Mouse (Mus musculus) embryo, embryonic 9.5 days (tissue): ENCODE results near the gene Cdkl3.
"Not testable (repeated sequence)": the region's sequence is repeated elsewhere in the genome, so short reads cannot be mapped to it uniquely, and the experiment has no call there.

Experiments
- DNase-seq: peaks from one replicate; pipeline ENCODE4 v3.0.0-alpha.2; 2017; ENCODE audit errors: extremely low spot score

The Cdkl3 gene

DNA sequence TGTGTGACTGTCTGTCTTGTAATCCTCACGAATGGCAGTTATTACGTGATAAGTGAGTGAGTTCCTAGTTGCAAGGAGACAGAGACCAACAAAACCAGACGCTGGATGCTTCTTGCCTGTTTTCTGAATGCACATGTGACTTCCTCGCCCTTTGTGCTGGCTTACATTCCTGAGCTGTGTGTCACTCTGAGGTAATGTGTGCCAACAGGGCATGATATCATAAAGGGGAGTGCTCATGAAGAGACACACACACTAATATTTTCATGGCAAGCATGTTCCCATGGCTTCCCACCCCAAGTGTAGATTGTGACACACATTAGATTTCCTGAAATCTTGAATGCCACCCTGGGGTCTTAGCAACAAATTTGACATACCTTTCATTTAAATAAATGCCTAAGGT, 73.9 kb downstream of the Cdkl3 start:
- no peak for DNase-seq

- peak; percentile 31 for DNase-seq
These were observed 76.0 kb downstream of the Cdkl3 start for GRCm38 (mm10) chr11:52079978-52080377.

DNA sequence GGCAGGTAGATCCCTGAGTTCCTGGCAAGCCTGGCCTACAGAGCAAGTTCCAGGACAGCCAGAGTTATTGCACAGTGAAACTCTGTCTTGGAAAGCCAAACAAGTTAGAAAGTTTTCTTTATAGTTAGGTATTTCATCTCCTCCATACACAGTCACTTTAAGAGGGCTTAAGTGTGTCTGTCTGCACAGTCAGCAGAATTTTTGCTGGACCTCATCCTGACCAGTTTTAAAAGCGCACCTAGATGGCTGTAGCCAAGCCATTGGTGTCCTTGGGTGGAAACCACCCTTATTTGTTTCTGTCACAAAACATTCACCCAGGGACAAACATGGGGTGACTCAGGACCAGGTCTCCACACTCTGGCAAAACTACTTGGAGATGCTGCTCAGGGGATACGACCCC, 76.6 kb downstream of the Cdkl3 start:
- no peak for DNase-seq

- no peak for DNase-seq
These were observed 81.8 kb downstream of the Cdkl3 start for GRCm38 (mm10) chr11:52085857-52086203.

DNA sequence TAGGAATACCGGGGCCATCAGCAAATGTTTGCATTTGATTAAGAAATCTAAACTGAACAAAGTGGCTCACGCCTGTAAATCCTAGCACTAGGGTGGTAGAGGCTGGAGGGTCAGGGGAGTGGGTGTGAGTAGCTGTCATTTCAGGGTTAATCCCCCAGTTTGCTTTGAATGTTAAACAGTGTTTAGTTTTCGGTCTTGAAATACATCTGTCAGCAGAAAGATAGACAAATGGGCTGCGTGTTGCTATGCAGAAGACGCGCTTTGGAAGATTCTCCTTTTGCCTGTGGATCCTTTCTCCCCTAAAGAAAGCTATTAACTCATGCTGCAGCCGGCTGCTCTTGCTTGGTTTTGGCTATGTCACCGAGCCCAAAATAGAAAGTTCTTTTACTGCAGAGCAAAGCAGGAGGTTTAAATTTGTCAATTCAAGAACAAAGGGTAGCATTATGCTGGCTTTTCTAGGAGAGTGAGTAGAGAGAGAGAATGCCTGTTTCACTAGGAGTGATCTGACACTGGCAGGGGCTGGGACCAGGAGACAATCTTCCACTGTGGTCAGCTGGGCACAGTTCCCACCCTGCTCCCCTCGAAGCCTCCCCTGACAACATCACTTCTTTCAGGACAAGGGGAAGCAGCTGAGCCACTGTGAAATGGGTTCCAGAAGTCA, 82.3 kb downstream of the Cdkl3 start:
- no peak for DNase-seq

- DNase-seq = no peak
These were observed 85.3 kb downstream of the Cdkl3 start for GRCm38 (mm10) chr11:52089291-52089690.

GRCm38 (mm10) chr11:52091261-52091660, 87.2 kb downstream of the Cdkl3 start:
- no peak for DNase-seq

- no peak for DNase-seq
These were observed 90.5 kb downstream of the Cdkl3 start for GRCm38 (mm10) chr11:52094568-52094967.

DNA sequence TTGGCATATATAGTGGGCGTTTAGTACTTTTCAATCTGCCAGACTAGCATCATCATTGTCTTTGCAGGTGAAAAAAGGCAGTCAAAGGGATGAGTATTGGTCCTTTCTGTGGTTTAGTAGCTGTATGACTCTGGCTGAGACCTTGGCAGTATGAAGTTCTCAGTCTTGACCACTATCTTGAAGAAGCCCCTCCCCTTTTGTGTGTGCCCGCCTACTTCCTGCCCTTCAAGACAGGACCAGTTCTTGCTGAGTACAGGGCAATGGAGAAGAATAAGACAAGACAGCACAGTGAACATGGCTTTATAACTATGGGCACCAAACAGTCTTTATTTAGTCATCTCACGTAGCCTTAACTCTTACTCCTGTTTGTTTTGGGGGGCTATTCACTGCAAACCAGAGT, 93.0 kb downstream of the Cdkl3 start:
- DNase-seq = no peak

GRCm38 (mm10) chr11:52097596-52097995, 93.6 kb downstream of the Cdkl3 start:
- DNase-seq = no peak

GRCm38 (mm10) chr11:52098398-52098946, 94.5 kb downstream of the Cdkl3 start, which contains the start of gene Ppp2ca:
TSS of gene Ppp2ca (plus strand) at chr11:52098681.
- peak; percentile 98 for DNase-seq

GRCm38 (mm10) chr11:52099031-52099761, 95.2 kb downstream of the Cdkl3 start:
- peak; percentile 82 for DNase-seq

DNA sequence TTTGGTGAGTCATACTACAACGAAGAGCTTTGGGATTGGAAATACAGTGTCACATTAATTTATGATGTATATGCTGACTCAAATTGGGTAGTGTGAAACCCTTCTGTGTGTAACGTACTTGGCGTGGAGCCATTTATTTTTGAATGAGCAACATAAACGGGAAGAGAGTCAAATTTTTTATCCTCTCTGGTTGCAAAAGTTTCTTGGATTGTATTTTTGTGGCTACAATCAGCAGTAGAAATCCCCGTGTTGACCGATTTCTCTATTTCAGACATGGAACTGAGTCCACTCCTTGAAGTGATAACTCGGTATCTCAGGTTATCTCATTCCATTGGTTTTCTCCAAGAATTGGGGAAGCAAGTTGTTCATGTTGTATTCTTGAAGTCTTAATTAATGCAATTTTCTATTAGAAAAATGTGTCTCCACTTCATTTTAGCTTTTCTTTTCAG, 95.8 kb downstream of the Cdkl3 start:
- no peak for DNase-seq

DNA sequence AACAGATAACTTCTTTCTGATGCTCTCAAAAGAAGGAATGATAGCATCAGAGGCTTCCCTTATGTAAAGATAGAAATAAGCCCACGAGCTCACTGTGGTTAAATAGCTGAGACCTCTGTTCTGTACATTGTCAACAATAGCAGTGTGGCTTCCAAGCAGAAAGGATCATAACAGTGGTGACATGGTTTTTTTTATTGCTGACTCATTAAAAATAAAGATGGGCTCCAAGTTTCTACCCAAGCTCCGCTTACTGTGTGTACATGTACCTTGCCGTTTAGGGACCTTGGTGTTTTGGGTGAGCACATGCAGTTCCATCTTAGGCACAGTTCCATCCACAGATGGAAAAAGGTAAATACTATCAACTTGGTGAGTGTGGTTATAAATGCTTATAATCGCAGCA, 99.0 kb downstream of the Cdkl3 start:
- no peak for DNase-seq

GRCm38 (mm10) chr11:52105503-52105902, 101.5 kb downstream of the Cdkl3 start:
- no peak for DNase-seq

DNA sequence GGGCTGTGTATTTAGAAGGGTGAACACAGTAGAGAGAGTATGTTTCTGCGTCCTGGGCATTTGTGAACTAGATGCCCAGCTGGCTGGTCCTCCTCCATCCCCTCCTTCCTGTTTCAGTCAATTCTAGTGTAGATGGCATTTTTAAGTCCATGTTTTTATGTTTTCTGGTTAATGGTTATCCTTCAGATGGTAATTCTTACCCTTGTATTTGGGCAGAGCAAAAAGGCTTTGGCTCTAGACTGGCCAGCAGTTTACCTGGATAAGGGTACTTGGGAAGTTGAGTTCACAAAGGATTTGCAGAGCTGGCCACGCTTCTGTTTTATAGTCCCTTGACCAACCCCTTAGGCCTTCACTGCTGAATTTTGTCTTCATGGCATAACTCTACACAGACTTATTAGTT, 102.0 kb downstream of the Cdkl3 start:
- DNase-seq = no peak

DNA sequence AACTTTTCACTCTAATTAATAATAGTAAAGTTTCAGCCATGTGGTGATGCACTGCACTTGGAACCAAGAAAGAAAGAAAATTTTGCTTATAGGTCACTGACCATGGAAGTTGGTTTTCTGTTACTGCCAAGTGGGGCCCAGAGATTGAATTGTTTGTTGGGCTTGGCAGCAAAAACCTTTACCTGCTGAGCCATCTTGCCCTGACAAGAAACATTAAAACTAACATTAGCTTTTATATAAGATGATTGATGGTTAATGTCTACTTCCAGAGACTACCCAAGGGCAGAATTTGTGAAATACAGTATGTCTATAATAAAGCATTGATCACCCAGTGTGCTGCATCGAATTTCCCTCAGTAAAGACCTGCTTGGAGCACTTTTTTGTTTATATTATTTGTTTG, 102.4 kb downstream of the Cdkl3 start:
- DNase-seq = no peak

DNA sequence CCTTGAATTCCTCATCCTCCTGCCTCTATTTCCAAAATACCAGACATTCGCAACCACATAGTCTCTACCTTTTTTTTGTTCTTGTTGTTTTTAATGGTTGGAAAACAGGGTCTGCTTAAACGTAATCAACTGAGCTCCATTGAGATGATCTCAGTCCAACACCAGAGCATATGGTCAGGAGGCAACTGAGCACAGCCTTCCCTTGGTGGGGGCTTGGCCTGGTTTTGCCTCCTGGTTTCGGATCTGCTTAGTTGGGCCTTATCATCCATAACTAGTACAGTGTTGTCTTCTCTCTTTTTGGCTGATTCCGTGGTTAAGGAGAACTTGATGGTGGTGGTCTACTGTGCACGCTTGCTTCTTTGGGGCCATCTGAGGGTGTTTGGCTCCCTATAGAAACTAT, 104.8 kb downstream of the Cdkl3 start:
- DNase-seq = no peak

DNA sequence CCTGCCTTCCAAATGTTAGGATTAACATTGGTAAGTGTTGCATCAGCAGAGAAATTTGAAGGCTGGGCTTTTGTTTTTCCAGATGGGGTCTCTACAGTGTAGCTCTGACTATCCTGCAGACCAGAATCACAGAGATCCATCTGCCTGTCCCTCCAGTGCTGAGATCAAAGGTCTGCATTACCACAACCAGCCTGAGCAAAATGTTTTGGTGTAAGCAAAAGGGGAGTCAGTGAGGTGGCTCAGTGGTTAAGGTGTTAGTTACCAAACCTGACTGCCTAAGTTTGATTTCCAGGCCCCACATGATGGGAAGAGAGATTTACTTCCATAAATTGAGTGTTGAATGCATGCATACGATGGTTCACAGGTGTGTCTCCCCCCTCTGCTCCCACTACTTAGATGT, 105.4 kb downstream of the Cdkl3 start:
- no peak for DNase-seq

GRCm38 (mm10) chr11:52115479-52115878, 111.5 kb downstream of the Cdkl3 start:
- no peak for DNase-seq

- not testable (repeated sequence) for DNase-seq
These were observed 112.1 kb downstream of the Cdkl3 start for GRCm38 (mm10) chr11:52116117-52116516.

- DNase-seq = no peak
These were observed 113.1 kb downstream of the Cdkl3 start for GRCm38 (mm10) chr11:52117156-52117555.

DNA sequence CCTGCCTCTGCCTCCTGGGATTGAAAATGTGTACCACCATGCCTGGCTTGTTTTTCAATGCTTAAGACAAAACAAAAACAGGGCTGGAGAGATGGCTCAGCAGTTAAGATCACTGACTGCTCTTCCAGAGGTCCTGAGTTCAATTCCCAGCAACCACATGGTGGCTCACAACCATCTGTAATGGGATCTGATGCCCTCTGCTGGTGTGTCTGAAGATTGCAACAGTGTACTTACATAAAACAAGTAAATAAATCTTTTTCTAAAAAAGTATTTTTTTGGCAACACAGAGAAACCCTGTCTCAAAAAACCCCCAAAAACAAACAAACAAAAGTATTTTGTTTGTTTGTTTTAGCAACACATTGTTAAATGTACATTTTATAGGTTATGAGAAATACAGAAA, 116.4 kb downstream of the Cdkl3 start:
- DNase-seq = not testable (repeated sequence)
